Mouse (Mus musculus) adrenal gland, postnatal 14 days (tissue): Measurements from ENCODE around the gene Rassf2. TPM values are rescaled to one million over a fixed set of nuclear protein-coding genes. Genes with fewer than 3 reads are reported as not detected.

ENCODE experiments used
- DNase-seq: peaks from one replicate; pipeline ENCODE4 v3.0.0; 2021; ENCODE audit warnings: mixed read lengths
- total RNA-seq: library from RNA; stranded (reverse); gene quantifications from 2 replicates; pipeline ENCODE4 v1.2.3, GENCODE M21; 2021

Gene Rassf2
- total RNA-seq, 1 experiment from 2014 or later: 9.4 TPM

DNA sequence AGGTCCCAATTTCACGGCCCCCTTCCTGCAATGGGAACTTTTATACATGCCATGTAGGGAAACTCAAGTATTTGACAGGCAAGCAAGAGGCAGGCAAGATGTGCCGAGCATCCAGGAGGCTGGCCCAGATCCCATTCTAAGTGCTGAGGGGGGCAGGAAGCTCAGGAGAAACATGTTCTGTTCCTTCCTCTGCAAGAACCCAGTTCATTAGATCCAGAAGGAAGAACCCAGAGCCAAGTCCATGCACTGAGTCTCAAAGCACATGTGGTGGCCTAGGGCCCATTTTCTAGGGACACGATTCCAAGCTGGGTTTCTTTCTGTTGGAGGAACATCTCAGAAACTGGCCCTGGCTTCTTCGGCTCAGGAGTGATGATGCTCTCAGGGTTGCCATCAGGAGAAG lies 24.6 kb downstream of the Rassf2 start:
- no peak for DNase-seq

DNA sequence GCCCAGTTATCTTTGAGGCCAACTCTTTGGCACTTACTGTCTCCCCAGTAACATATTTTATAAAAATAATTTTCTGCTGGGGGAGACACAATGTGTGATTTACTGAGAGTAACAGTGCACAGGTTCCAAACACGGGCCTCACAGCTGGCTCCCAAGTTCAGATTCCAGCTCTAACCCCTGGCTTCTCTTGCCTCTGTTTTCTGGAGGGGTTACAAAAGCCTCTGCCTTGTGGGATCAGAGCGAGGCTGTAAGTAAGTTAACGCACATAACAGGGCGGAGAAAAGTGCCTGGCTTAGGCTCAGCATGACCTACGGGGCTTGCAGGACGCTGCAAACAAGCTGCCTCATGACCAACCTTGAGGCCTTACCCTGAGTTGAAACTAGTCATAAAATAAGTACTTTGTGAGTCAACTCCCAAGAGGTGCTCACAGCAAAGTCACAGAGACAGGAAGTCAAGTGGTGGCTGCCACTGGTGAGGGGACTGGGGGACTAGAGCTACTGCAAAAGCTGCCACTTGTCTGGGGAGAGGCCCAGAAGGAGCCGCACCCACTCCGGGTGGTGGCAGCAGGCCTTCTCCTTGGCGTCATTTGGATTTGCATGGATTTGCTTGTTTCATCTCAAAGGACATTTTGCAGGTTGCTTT lies 25.4 kb downstream of the Rassf2 start:
- DNase-seq: no peak

DNA sequence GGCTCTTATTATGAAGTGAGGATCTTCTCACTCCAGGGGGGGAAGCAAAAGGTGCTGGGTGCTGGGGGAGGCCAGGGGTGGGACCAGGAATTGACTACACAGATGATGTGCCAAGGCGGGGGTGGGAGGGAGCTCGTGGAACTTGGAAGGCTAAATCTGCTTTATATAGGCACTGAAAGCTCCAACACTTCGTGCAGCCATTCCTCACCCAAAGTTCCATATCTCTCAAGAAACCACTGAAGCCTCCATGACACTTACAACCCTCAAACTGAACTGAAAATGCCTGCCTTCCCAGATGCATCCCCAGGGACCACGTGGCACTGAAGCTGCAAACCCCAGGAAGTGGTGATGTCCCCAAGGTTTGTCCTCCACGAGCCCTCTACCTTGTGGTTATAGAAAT lies 26.1 kb downstream of the Rassf2 start:
- DNase-seq: no peak

DNA sequence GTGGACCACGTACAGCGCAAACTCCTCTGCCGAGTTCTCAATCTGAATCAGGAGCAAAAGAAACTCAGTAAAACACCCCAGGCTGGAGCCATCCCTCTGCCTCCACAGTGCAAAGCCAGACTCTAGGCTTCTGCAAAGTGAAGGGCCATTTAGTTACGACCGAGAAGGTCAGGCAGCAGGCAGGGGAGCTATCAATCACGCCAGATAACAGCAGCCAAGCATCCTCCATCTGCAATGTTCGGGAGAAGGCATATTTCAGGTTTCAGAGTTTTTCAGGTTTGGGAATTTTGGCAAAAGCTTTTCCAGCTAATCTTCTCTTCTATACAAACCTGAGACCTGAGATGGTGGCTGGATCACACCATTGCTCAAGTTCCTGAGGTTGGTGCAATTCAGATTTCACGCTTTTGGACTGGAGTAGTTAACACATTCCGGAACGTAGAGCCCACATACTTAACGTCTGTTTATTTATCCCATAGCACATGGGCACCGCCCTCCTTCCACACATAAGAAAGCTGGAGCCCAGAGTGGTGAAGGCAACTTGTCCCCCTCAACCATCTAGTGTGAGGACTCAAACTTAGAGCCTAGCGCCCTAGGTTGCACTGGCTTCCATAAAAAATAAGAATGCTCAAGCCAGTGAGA lies 28.2 kb downstream of the Rassf2 start:
- DNase-seq: no peak

DNA sequence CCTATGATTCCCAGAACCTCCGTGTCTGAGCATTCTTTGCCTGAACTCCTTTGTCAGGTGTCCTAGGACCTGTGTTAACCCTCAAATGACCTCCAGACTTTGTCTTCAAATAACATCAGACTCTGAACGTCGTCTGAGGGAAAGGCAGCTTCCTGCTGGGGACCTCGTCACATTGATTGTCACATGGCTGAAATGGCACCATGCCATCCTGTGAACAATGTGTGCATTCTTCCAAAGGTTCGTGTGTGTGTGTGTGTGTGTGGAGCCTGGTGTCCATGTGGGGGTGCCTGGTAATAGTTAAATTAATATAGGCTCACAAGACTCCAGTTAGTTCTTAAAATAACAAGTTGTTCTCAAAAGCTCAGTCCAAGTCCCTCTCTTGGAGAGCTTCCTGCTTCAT lies 32.7 kb downstream of the Rassf2 start:
- DNase-seq: no peak

DNA sequence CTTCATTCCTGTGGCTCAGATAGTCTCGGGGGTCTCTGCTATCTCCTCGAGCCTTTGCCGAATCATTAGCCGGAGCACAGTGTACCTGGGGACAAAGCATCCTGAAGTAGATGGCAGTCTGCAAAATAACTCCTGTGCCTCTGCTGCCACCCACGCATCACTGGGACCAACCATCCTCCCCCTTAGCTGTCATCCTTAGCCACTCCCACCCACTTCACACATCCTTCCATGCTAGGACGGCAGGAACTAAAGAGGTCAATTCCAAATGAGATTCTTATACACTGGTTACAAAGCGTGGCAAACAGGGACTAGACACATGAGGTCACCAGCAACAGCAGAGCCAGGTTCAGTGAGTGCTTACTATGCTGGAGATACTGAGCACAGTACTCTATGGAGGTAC lies 33.7 kb downstream of the Rassf2 start:
- no peak for DNase-seq

DNA sequence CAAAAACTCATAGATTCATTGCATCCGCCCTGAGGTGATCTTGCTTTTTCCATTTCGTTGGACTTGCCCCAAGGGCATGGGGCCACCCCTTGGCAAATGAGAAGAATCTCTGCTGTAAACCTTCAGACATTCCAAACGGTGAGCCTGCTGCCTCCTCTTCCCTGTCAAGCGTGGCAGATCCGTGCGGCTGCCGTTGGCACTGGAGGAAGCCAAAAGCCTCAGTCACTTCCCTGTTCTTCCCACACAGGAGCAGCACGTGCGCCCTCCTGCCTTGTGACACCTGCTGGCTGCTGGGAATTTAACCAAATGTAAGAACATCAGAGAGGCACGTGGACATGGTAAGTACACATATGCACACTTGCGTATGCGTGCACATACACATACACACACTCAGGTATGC lies 34.3 kb downstream of the Rassf2 start:
- no peak for DNase-seq

DNA sequence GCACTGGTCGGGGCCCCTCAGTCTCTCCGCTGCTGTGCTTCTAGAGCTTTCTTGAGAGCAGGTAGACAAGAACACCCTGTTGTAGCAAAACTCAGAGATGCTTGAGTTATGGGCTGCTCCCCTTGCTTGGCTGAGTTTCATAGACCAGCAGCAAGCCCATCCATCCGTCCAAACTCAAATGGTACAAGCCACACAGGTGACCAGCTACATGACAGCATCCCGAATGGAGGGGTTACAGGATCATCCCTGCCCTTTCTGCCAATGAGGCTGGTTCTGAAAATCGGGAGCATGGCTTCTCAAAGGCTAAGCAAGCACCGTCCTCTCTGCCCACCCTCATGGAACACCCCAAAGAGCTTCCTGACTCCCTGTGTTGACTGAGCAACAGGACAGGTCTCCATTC lies 35.1 kb downstream of the Rassf2 start:
- no peak for DNase-seq

DNA sequence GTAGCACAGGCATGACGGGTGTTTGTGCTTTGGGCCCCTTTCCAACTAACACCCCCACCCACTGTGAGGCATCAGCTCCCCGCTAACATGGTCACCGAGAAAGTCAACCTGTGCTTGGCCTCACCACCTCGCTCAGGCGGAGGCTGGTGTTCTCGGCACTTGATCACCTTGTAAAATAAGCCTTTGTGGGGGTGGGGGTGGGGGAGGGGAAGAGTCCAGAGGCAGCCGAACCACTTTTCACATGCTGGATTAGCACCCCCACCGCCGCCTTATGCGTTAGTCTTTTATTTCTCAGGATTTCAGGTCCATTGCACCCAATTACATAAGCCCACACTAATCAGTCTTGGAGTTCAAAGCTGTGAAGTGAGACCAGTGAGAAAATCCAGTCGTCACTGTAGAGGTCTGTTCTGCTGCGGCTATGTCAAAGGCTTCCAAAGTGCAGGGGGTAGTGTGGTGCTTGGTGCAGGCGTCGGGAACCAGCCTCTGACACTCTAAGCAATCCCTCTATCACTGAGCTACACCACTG lies 36.4 kb downstream of the Rassf2 start:
- DNase-seq: no peak

DNA sequence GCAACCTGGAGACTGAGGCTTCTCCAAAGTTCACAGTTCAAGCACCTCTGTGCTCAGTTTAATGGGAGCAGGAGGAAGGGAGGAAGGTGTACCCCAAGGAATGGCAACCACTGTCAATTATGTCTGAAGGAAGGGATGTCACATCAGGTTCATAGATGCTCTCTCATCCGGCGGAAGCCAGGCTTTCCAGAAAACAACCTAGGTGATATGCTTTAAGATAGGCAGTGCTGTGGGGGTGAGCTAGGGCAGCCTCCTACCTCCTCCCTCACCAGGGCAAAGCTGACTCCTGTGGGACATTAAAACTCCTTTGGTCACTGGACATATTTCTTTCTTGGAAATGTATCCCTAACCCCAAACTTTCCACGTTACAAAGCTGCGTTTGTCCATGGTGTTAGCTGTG lies 36.9 kb downstream of the Rassf2 start:
- DNase-seq: no peak

DNA sequence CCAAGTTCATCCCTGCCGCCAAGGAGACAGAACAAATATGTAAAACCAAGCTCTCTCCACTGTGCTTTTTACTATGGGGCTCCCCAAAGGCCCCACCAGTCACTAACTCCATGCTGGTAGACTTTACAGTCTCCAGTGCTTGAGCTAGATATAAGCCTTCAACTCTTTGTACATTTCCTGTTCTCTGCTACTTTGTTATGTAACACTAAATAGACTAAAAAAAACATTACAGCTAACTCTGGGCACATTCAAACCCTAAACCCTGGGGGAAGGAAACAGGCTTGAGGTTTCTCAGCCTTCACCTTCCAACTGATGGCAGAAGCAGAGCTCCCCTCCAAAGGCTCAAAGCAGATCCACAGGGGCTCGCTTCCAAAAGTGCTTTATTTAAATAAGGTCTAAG lies 37.6 kb downstream of the Rassf2 start:
- DNase-seq: no peak

DNA sequence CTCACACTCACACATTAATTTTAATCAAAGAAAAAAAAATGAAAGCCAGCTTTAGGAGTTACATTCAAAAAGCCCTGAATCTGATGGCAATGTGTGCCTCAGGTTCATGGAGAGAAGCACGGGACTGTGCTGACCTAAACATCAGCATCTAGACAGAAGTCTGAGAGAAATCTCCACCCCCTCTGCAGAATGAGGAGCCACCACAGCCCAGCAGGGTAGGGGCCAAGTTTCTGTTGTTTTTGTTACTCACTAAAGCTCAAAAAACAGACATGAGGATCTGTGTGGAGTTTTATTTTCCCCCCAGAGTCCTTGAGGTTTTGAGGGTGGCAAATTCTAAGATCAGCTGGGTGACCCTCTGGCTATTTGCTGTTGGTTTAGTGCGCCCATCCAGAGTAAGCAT lies 41.5 kb downstream of the Rassf2 start:
- no peak for DNase-seq

DNA sequence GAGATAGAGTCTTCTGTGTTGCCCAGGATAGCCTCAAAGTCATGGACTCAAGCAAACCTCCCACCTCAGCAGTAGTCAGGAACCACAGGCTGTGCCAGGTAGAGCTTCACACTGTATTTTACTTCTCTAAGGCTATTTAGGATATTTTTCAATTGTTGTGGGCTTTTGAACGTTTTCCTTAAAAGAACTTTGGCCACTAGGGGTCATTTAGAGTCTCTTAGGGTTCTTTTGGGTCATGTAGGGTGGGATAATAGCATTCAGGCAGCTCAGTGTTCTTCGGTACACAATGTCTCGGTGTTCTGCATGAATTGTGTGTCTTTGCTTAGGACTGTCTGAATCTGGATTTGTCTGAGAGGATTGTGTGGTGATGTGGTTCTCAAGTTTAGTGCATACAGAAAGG lies 42.1 kb downstream of the Rassf2 start:
- DNase-seq: no peak

DNA sequence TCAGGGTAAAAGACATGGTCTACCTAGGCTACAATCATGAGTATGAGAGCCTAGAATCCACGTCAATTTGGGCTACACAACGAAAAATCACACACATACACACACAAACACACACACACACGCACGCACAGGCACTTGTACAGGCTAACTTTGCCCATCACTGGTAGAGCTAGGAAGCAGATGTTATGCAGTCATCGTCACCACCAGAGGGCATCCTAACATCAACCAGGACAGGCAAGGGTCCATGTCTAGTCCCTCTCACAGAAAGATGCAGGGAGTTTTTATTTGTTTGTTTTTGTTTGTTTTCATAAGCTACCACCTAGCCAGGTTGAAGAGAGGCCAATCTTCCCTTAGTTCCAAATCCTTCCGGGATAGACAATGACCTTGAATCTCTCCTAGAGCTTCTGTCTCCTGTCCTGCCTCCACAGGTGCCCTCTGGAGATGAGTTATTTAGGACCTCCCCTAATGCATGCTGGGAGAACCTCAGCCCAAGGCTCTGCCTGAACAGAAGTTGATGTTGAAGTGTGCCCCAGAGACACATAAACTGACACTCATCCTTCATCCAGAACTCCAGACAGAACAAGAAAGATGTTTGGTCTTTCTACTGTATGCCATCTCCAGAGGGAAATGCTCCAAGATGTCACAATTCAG lies 47.4 kb downstream of the Rassf2 start:
- DNase-seq: peak; percentile 82

DNA sequence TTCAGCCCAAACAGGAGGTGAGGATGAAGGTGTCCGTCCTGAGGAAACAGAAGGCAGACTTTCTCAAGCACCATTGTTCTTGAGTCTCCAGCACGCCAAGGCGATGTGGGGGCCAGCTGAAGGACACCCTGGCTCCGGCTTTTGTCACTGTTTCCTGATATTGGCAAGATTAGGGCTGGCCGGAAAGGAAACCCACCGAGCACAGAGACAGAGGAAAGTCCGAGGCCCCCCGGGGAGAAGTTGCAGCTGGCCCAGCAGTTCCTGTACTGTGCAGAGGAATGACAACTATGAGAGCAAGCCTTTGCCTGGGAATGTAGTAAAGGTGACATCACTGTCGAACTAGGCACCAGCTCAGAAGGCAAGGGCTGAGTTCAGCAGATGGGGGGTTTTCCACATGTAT lies 49.2 kb downstream of the Rassf2 start:
- DNase-seq: peak; percentile 62

DNA sequence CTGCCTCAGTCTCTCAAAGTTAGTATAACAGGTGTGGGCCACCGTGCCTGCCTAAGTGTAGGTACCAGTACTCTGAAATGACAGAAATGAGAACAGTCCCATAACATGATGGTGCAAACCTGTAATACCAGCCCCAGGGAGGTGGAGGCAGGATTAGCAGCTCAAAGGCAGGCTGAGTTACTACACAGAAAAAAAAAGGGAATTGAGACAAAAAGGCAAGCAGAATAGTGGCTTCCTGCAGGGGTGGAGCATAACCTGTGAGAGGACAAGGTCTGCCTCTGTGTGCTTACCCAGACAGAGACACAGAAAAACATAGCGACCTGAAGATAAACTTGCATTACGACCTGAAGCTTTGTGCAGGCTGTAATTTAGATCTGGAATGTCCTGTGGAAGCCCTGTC lies 53.4 kb downstream of the Rassf2 start:
- no peak for DNase-seq

DNA sequence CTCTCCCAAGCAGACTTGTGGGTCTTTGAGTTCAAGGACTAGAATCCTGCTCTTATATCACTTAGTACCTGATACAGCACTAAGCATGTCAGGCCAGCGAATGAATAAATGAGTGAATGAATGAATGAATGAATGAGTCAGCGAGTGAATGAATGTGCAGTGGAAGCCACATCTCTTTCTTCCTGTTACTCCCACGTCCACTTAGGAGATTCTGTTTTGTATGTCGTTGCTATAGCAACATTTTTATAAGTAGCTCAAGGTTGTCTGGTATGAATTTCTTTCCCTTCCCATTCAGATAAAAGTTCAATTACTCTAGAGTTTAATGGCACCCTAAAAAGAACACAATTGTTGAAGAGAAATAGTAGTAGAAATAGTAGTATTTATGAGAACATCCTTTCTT lies 59.0 kb downstream of the Rassf2 start:
- no peak for DNase-seq

DNA sequence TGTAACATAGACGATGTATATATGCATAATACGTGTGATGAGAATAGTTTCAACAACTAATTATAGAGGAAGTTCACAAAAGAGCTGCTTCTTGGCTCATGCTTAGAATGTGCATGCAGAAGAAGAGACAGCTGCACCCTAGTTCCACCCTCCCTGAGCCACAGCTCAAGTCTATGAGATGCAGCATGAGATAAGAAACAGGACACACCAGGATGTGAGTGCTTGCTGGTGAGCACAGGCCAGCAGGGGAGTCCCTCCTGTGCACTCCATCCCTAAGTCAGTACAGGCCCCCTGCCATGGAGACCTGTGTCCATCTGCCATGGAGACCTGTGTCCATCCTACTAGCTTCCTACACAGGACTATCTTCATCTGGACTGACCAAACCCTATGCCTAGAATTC lies 59.5 kb downstream of the Rassf2 start:
- DNase-seq: no peak

DNA sequence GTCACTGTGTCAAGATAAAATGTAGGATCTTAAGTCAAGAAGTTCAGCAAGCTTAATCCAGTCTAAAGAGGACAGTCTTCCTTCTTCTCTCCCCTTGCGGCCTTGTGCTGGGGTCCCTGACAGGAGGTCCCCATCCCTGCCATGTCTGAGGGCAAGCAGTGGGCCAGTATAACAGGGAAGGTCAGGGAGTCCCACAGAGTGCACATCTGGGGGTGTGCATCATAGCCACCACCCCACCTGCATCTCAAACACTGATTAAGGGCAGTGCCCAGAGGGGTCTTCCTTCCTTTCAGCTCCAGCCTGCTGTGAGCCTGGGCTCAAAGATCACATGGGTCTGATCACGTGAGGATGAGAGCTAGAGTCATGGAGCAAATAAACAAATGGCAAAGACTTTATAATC lies 68.4 kb downstream of the Rassf2 start:
- no peak for DNase-seq

DNA sequence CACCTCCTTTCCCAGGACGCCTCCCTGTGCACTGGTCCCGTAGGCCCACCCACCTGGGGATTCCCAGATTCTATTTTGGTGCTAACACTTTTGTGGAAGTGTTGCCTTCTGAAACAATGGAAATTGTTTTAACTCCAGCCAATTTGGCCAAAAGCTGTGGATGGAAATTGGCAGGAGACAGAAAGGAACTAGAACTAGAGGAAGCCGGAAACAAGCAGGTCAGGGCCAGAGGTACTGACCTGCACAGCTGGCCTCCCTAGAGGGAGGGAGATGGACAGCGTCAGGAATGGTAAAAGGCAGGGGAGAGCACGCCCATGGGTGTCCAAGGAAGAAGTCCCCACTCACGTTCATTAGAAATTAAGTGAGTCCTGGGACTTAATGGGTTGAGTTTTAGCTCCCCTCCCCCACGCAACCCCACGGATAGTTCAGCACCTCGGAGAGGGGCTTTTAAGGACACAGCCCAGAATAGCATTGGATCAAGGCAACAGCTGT lies 72.3 kb downstream of the Rassf2 start:
- peak; percentile 39 for DNase-seq

DNA sequence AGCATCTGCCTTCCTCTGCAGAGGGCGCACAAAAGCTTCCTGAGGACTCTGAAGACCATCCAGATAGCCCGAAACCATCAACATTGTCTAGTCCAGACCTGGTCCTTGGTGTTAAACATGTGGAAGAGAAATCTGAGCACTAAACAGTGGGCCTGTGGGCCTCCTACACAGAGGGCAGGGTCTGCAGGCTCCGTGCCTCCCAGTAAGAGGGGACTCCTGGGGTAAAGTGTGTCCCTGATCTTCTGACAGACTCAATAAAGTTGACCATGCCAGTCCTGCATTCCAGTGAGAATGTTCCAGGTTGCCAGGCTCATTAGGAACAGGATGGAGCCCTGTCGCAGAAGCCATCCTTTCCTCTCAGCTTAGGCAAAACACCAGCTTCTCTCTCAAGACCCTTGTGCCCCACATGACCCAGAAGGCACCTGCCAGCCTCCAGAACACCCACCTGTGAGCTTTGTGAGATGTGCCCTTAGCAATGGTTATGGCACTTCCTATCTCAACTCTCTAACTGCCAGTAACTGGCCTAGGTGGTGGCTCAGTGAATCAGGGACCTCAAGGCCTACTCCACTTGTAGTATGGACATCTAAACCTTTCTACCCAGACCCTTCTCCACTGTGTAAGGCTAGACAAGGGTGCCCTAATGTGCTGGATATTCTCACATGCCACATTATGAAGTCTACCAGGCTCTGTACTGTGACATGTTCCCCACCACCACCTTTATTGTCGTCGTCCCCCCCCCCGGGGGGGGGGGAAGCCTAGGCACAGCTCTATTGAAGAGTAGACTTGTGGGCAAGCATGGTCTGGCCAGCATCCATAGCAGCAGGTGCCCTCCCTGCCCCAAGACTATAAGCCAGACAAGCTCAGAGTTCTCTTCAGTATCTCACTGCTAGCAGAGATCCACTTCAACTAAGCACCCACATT lies 73.5 kb downstream of the Rassf2 start:
- DNase-seq: no peak

DNA sequence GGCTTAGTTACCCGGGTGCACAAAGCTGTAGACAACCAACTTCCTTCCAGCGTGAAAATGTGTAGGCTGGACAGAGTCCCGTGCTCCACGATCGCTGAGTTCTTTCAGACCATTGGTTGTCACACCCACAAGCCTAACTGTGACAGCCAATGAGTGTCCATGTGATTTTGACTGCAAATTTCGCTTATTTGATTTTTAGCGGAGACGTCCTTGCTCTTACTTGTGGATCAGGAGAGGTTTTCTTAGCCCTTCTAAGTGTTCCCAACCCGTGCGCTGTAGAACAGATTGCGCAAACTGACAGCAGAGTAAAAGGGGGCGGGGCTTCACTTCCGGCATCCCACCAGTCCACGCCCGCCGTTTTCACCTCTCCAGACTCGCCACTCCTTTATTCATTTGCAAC lies 74.8 kb downstream of the Rassf2 start:
- peak; percentile 61 for DNase-seq

DNA sequence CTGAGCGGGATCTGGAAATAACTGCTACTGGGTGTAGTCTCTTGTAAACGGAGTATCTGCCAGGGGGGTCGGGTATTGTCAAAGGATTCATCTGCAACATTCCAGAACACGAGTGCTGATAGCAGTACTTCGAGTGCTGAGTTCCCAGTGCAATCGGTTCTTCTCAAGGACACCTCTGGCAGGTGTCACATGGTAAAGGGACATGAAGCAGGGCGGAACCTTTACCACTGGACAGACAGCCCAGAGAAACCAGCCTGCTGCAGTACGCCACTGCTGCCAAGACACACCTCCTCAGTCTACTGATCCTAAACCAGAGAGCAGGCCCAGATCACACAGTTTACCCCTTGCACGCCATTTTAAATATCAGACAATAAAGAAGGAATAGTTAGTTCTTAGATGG lies 75.2 kb downstream of the Rassf2 start:
- DNase-seq: peak; percentile 63
